Mouse (Mus musculus) E14TG2a.4 (cell line): ENCODE measurements at regions not wholly inside any gene's neighbourhood (a gene's known extent, or its start where the extent isn't known, plus 50 kb on each side); places are given as distances from the start of the nearest gene placed in this dataset.

Source experiments
- H3K27me3 ChIP-seq: 2 replicates; pipeline ENCODE4 v1.6.1; 2014; ENCODE audit warnings: low read length, control low read depth; ENCODE audit not compliant: insufficient read depth
- H3K36me3 ChIP-seq: 2 replicates; pipeline ENCODE4 v1.6.1; 2014; ENCODE audit warnings: low read length, control low read depth; ENCODE audit not compliant: insufficient read depth
- H3K4me1 ChIP-seq: replicated peaks from 2 replicates; pipeline ENCODE4 v1.6.1; 2014; ENCODE audit warnings: low read depth, low read length, control low read depth
- H3K4me3 ChIP-seq: replicated peaks from 2 replicates; pipeline ENCODE4 v1.5.1; 2014; ENCODE audit warnings: mild to moderate bottlenecking, low read length
- H3K9me3 ChIP-seq: 2 replicates; pipeline ENCODE4 v1.6.1; 2014; ENCODE audit warnings: low read length, control low read depth
- CTCF ChIP-seq: conservative IDR thresholded peaks from 2 replicates; pipeline ENCODE4 v1.5.1; 2014; ENCODE audit warnings: low read length
- NANOG ChIP-seq: IDR thresholded peaks from 2 replicates; pipeline ENCODE4 v1.6.1; 2014; ENCODE audit warnings: borderline replicate concordance, low read length, mixed read lengths
- POU5F1 ChIP-seq: IDR thresholded peaks from 2 replicates; pipeline ENCODE4 v1.6.1; 2014; ENCODE audit warnings: low read length, borderline replicate concordance

DNA sequence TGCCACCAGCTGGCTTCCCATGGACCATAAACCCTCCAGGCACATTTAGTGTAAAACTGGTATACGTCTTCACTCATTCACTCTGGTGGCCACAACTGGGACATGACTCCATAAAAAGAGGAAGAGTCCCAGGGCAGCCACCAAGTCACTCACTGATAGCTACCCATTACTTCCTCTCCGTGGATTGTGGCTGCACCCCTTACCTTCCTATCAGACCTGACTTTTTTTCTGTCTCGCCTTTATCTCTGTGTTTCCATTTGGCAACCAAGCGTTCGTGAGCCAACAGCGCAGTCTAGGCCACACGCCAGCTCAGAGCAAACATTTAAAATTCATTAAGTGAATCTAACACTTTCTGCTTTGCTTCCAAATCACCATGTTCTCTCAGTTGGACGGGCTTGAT, 53.9 kb upstream of the Slc44a1 start:
- TF ChIP-seq NANOG = no peak
- TF ChIP-seq POU5F1 = no peak
- TF ChIP-seq CTCF = no peak
- Histone ChIP-seq H3K36me3 (no peaks in the 10 kb centered on the region), H3K9me3 (no peaks in the 10 kb centered on the region), H3K4me3 (no peak overlapping the region), H3K27me3 (no peaks in the 10 kb centered on the region), H3K4me1 (peaks cover 20% of the 10 kb centered on the region)

GRCm38 (mm10) chr4:53384761-53385160, 55.5 kb upstream of the Slc44a1 start:
- Histone ChIP-seq H3K36me3 (no peaks in the 10 kb centered on the region), H3K27me3 (no peaks in the 10 kb centered on the region), H3K4me3 (0 out of 2 replicates have a peak overlapping the region, but pooled peaks have one; percentile 17), H3K9me3 (no peaks in the 10 kb centered on the region), H3K4me1 (peaks cover 20% of the 10 kb centered on the region)
- TF ChIP-seq CTCF (peak; percentile 59), POU5F1 (no peak)

DNA sequence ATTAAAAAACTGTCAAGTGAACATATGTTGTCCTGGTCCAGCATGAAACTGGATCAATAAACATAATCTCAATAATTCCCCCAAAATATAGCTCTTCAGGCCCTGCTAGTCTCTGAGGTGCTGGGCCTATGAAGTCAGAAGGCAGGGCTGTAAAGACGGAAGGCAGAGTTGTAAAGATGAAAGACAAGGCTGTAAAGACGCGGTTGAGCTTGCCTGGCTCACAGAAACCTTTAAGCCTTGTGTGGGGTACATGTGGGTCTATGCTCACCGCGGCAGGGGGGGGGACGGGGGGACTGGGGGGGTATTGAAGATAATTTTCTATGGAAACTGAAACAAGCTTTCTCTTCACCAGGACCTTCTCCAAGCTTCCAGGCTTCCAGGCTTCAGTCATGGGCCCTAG, 56.1 kb upstream of the Slc44a1 start:
- Histone ChIP-seq H3K27me3 (no peaks in the 10 kb centered on the region), H3K4me1 (peaks cover 20% of the 10 kb centered on the region), H3K36me3 (no peaks in the 10 kb centered on the region), H3K9me3 (no peaks in the 10 kb centered on the region), H3K4me3 (no peak overlapping the region)
- TF ChIP-seq POU5F1 = no peak
- no peak for TF ChIP-seq NANOG
- no peak for TF ChIP-seq CTCF

DNA sequence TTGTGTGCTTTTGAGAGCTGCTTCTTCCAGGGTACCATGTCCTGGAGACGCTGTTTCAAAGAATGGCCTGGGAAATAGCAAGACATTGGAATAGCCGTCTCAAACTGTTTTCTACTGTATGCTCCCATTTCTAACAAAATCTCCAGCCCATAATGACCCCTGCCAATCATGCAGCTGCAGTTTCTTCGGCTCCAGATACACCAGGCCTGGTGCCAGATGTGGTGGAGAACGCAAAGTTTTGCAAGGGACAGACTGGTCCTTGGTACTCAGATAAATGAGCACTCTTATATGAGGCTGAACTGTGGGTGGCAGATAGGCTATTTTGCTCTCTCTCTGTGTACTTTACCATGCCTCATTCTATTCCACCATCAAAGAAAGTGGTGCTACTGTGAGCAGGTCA, 58.2 kb upstream of the Slc44a1 start:
- TF ChIP-seq CTCF = no peak
- TF ChIP-seq NANOG = no peak
- no peak for TF ChIP-seq POU5F1

DNA sequence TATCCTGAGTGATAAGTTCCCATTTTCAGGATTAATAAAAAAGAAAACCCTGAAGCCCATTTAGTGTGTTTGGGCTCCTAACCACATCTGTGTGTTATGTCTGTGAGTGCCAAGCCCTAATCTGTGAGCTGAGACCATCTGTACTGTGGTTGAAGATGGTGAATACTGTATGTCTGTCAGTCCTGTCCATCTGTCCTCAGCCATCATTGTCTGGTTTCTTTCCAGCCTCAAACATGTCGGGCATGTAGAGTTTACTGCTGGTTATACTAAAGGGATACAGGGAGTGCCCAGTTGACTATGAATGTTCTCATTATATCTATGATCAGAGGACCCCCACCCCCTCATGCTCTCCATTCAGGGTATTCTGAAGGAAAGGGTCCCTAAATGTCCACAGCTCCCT, 60.4 kb upstream of the Slc44a1 start:
- Histone ChIP-seq H3K36me3 (no peaks in the 10 kb centered on the region), H3K4me3 (no peak overlapping the region), H3K4me1 (peaks cover 19% of the 10 kb centered on the region), H3K9me3 (no peaks in the 10 kb centered on the region), H3K27me3 (no peaks in the 10 kb centered on the region)
- no peak for TF ChIP-seq CTCF
- TF ChIP-seq POU5F1 = no peak
- no peak for TF ChIP-seq NANOG

More for the DNA sequence above, 58.2 kb upstream of the Slc44a1 start:
- Histone ChIP-seq H3K36me3 (no peaks in the 10 kb centered on the region), H3K27me3 (no peaks in the 10 kb centered on the region), H3K9me3 (no peaks in the 10 kb centered on the region), H3K4me3 (no peak overlapping the region), H3K4me1 (peaks cover 21% of the 10 kb centered on the region)

DNA sequence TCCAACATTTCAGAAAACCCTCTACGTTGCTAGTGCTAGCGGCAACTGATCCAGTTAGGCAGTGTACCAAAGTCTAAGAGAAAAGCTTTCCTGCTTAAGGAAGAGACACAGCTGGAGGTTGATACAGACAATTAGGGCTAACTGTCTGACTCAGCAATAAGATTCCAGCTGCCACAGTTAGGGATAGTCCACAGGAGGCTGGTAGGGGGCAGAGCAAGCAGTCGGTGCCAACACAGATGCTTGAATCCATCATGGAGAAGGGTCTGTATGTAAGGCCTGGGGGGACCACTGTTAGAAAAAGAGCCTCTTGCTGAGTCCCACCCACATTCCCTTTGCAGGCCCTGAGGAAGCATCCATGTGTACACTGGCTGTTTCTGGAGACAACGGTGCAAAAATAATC, 63.2 kb upstream of the Slc44a1 start:
- H3K36me3 ChIP-seq = no peaks in the 10 kb centered on the region
- peaks cover 9% of the 10 kb centered on the region for H3K4me1 ChIP-seq
- H3K4me3 ChIP-seq = no peak overlapping the region
- H3K27me3 ChIP-seq = no peaks in the 10 kb centered on the region
- H3K9me3 ChIP-seq = no peaks in the 10 kb centered on the region
- TF ChIP-seq POU5F1 (no peak), NANOG (no peak), CTCF (no peak)

GRCm38 (mm10) chr4:53356374-53356773, 83.8 kb upstream of the Slc44a1 start:
- no peaks in the 10 kb centered on the region for H3K36me3 ChIP-seq
- H3K4me1 ChIP-seq = peaks cover 34% of the 10 kb centered on the region
- no peaks in the 10 kb centered on the region for H3K27me3 ChIP-seq
- no peak for TF ChIP-seq POU5F1
- TF ChIP-seq CTCF = no peak
- no peak for TF ChIP-seq NANOG
- H3K4me3 ChIP-seq = no peak overlapping the region
- H3K9me3 ChIP-seq = no peaks in the 10 kb centered on the region

DNA sequence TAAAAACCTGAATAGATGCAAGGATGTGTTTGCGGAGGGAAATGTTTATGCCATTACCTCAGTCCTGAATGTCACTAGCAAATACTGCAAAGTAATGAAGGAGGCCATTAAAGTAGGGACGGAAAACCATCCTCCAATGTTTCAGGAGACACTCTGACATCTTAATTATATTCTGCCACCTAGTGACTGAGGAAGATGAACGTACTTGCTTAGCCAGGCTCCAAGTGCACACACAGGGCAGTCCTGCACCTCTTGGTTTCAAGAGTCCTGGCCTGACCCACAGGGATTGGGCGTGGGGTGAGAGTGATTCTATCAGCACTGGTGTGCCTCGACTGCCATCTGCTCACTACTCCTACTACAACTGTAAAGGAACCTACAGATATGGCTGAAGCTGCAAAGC, 85.3 kb upstream of the Slc44a1 start:
- Histone ChIP-seq H3K36me3 (no peaks in the 10 kb centered on the region), H3K27me3 (no peaks in the 10 kb centered on the region), H3K4me1 (peaks cover 34% of the 10 kb centered on the region), H3K9me3 (no peaks in the 10 kb centered on the region), H3K4me3 (no peak overlapping the region)
- TF ChIP-seq CTCF (peak; percentile 16; the same call in 1 of the 2 replicates), POU5F1 (no peak)

GRCm38 (mm10) chr4:53353399-53354090, 86.7 kb upstream of the Slc44a1 start:
- H3K9me3 ChIP-seq = no peaks in the 10 kb centered on the region
- peaks cover 34% of the 10 kb centered on the region for H3K4me1 ChIP-seq
- H3K4me3 ChIP-seq = peak overlapping the region; percentile 24; the same call in 1 of the 2 replicates
- TF ChIP-seq POU5F1 = no peak
- TF ChIP-seq CTCF = no peak
- TF ChIP-seq NANOG = no peak; the same call in 1 of the 2 replicates
- no peaks in the 10 kb centered on the region for H3K36me3 ChIP-seq
- H3K27me3 ChIP-seq = no peaks in the 10 kb centered on the region
